Mouse (Mus musculus) neutrophil, adult 65 days (primary cell): Measurements from ENCODE around the gene Mad1l1. TPM values are rescaled to one million over a fixed set of nuclear protein-coding genes. Genes with fewer than 3 reads are reported as not detected.

Source experiments
- total RNA-seq: library from RNA; stranded (reverse); gene quantifications from 2 replicates; pipeline ENCODE4 v1.2.4, GENCODE M21; 2023

Mad1l1 gene
- 24.5 and 30.9 TPM in 2 replicates for total RNA-seq

DNA sequence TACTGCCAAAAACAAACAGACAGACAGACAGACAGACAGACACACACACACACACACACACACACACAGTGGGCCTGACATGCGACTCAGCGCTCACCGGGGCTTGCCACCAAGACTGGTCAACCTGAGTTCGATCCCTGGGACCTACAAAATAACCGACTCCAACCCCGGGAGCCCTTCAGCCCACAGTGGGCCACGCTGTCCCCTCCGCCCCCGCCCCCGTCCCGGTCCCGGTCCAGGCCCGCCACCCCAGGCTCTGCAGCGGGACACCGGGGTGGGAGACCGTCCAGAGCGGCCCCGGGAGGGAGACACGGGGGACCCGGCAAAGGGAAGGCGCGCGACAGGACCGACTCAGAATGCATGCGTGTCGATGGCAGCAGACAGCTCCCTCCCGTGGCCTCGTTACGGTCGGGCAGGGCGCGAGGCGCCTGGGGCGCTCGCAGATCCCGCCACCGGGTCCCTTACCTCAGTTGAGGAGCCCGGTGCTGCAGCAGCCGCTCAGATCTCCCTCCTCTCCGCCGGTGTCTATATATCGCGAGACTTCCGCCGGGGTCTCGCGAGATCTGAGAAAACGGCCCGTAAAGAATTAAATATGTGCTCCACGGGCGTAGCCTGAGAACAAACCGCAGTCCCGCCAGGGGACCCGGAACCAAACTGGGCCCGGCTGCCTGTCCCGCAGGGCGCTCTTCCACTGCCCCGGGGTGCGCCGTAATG, at the start of gene Mad1l1, which contains the start of gene Nudt1:
Gene Mad1l1, minus strand, starts transcription at position 511 of the 714 bp plus-strand sequence.
Gene Nudt1, plus strand, starts transcription at position 615 of the 714 bp plus-strand sequence.

DNA sequence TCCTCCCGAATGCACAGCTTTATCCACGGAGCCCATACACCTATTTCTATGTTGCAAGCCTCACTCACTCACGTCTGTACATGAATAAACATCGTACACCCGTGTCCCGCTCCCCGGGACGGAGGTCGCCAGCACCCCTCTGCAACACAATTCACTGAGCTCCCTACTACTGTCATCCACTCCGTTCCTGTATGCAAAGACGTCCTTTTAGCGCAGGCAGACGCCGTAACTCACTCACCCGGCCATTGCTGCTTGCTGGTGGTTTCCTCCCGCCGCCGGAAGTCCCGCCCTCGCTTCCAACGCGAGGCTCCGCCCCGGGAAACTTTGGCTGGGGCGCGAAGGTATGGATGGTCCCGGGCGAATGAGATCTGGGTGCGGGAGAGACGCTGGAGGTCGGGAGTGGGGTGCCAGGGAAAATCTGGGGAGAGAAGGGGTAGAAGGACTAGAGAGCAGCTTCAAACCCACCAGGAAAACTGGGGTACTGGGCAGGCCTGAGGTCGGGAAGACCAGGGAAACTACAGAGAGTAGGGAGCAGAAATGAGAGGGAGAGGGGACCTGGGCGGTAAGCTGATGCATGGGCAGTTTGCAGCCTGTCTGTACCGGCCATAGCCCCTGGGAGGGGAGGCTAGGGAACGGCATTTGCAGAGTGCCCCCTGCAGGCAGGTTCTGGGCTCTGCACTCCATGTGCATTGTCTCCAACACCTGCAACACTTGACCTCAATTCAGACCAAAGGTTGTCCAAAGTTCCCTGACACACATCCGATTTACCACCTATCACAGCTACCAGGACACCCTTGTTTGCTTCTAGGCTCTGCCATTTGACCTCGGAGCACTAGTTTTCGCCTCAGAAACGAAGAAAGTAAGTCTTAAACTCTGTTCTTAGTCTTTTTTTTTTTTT, 10.5 kb upstream of the Mad1l1 start, which contains the start of gene Mrm2:
Gene Mrm2, minus strand, starts transcription at position 284 of the 898 bp plus-strand sequence.

Other genes with a start within 250 kb of the Mad1l1 start
- 4.6 and 6.9 TPM in 2 replicates for gene Nudt1, start 104 bp upstream of the Mad1l1 start, total RNA-seq
- 1.3 and 1.9 TPM in 2 replicates for gene Mrm2, start 10.3 kb upstream of the Mad1l1 start, total RNA-seq
- gene Snx8, start 67.7 kb upstream of the Mad1l1 start, total RNA-seq = 10.1 and 23.5 TPM in 2 replicates
- gene Eif3b, start 97.8 kb upstream of the Mad1l1 start, total RNA-seq = 47.9 TPM in 2 replicates
- not detected in 2 replicates for gene Gm4869, start 124.1 kb upstream of the Mad1l1 start, total RNA-seq
- gene Chst12, start 184.0 kb upstream of the Mad1l1 start, total RNA-seq = 109 and 110 TPM in 2 replicates
- gene Grifin, start 243.5 kb upstream of the Mad1l1 start, total RNA-seq = not detected in 2 replicates